Mouse (Mus musculus) forebrain, embryonic 13.5 days (tissue): ENCODE results near the gene Rem1. TPM values are rescaled to one million over a fixed set of nuclear protein-coding genes. Genes with fewer than 3 reads are reported as not detected.

Source experiments
- ATAC-seq: fragments of 200-750 bp; cut with Nextera tagmentation; 2 replicates; pipeline ENCODE4 v1.8.0; 2017
- H3K27ac ChIP-seq: fragments of 300-500 bp; sonication (generic); 2 replicates; pipeline ENCODE4 v1.5.1; 2015; ENCODE audit warnings: inconsistent platforms, mild to moderate bottlenecking, moderate library complexity
- H3K27me3 ChIP-seq: fragments of 300-500 bp; sonication (generic); 2 replicates; pipeline ENCODE4 v1.6.1; 2015; ENCODE audit warnings: mild to moderate bottlenecking, inconsistent platforms
- H3K36me3 ChIP-seq: fragments of 300-500 bp; sonication (generic); 2 replicates; pipeline ENCODE4 v1.6.1; 2015; ENCODE audit warnings: mild to moderate bottlenecking, inconsistent platforms; ENCODE audit not compliant: poor library complexity, severe bottlenecking
- H3K4me1 ChIP-seq: fragments of 300-500 bp; sonication (generic); 2 replicates; pipeline ENCODE4 v1.6.1; 2015; ENCODE audit warnings: inconsistent platforms
- H3K4me2 ChIP-seq: fragments of 300-500 bp; sonication (generic); 2 replicates; pipeline ENCODE4 v1.6.1; 2015; ENCODE audit warnings: inconsistent platforms, mild to moderate bottlenecking, moderate library complexity
- H3K4me3 ChIP-seq: fragments of 300-500 bp; sonication (generic); 2 replicates; pipeline ENCODE4 v1.5.1; 2015; ENCODE audit warnings: mild to moderate bottlenecking, inconsistent platforms
- H3K9ac ChIP-seq: fragments of 300-500 bp; sonication (generic); 2 replicates; pipeline ENCODE4 v1.6.1; 2015; ENCODE audit warnings: mild to moderate bottlenecking, inconsistent platforms
- H3K9me3 ChIP-seq: fragments of 300-500 bp; sonication (generic); replicated peaks from 2 replicates; pipeline ENCODE4 v1.6.1; 2016; ENCODE audit warnings: inconsistent platforms
- WGBS: fragments of 180-500 bp; shearing (Covaris S2); methylation state at CpG from one replicate; pipeline ENCODE4 v1.1.7; 2015; 5-methylcytosine and 5-hydroxymethylcytosine counted together
- polyA plus RNA-seq: library from polyadenylated mRNA; unstranded; fragments of >200 nt; fragmentation: Nextera tagmentation; extraction: Ambion mirVana; gene quantifications from 2 replicates; pipeline ENCODE4 v1.2.1, GENCODE M21; 2015

The Rem1 gene
- polyA plus RNA-seq, 1 experiment from 2014 or later: 0.19 TPM

DNA sequence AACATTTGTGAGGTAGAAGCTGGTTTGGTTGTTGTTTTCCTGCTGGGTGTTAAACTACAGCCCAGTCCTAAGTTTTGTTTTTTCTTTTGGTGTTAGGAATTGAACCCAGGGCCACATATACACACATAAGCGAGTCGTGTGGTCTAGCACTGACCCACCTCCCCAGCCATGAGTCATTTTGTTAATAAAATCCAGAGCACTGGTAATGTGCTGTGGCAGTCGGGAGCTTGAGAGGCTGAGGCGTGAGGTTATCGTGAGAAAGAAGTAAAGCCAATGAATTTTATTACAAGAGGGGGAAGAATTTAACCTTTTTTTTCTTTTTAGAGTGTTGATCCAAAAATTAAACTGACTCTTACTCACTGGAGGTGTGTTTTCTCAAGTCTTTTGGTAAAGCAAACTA, 56.3 kb downstream of the Rem1 start:
- Histone ChIP-seq H3K36me3 (peaks cover 98% of the 10 kb centered on the region), H3K4me1 (peaks cover 10% of the 10 kb centered on the region), H3K27ac (no peak overlapping the region), H3K9me3 (no peaks in the 10 kb centered on the region; the same call in 1 of the 2 replicates), H3K4me3 (no peak overlapping the region), H3K4me2 (no peak overlapping the region), H3K27me3 (no peaks in the 10 kb centered on the region), H3K9ac (no peak overlapping the region)
- no peak for ATAC-seq
- 96% methylated on average over 5 of the region's 5 CpGs for WGBS

Other genes with a start within 250 kb of the Rem1 start
- 15.8 and 17.6 TPM in 2 replicates for gene Sox12, start 228.9 kb upstream of the Rem1 start, polyA plus RNA-seq
- gene Zcchc3, start 211.9 kb upstream of the Rem1 start, polyA plus RNA-seq: 25.3 and 25.9 TPM in 2 replicates
- 1.6 and 2.6 TPM in 2 replicates for gene 6820408C15Rik, start 211.4 kb upstream of the Rem1 start, polyA plus RNA-seq
- gene Defb23, start 162.3 kb upstream of the Rem1 start, polyA plus RNA-seq: not detected in 2 replicates
- not detected in 2 replicates for gene Defb20, start 149.9 kb upstream of the Rem1 start, polyA plus RNA-seq
- gene Defb22, start 136.8 kb upstream of the Rem1 start, polyA plus RNA-seq: not detected in 2 replicates
- gene Defb26, start 115.3 kb upstream of the Rem1 start, polyA plus RNA-seq: not detected in 2 replicates
- gene Defb28, start 108.7 kb upstream of the Rem1 start, polyA plus RNA-seq: not detected in 2 replicates
- not detected in 2 replicates for gene Defb29, start 86.9 kb upstream of the Rem1 start, polyA plus RNA-seq
- not detected in 2 replicates for gene Gm17416, start 57.6 kb upstream of the Rem1 start, polyA plus RNA-seq
- not detected in 2 replicates for gene Defb21, start 54.2 kb upstream of the Rem1 start, polyA plus RNA-seq
- not detected in 2 replicates for gene Defb19, start 46.6 kb upstream of the Rem1 start, polyA plus RNA-seq
- not detected in 2 replicates for gene Defb45, start 27.6 kb upstream of the Rem1 start, polyA plus RNA-seq
- not detected in 2 replicates for gene Defb36, start 22.6 kb upstream of the Rem1 start, polyA plus RNA-seq
- gene Defb25, start 3.9 kb upstream of the Rem1 start, polyA plus RNA-seq: not detected in 2 replicates
- 131 and 142 TPM in 2 replicates for gene H13, start 42.5 kb downstream of the Rem1 start, polyA plus RNA-seq
- gene Mcts2, start 60.1 kb downstream of the Rem1 start, polyA plus RNA-seq: 40.0 and 42.2 TPM in 2 replicates
- 25.8 and 26.1 TPM in 2 replicates for gene Id1, start 109.3 kb downstream of the Rem1 start, polyA plus RNA-seq
- gene Cox4i2, start 127.2 kb downstream of the Rem1 start, polyA plus RNA-seq: 4.4 and 4.8 TPM in 2 replicates
- 155 and 164 TPM in 2 replicates for gene Bcl2l1, start 204.8 kb downstream of the Rem1 start, polyA plus RNA-seq
- 102 and 103 TPM in 2 replicates for gene Tpx2, start 221.0 kb downstream of the Rem1 start, polyA plus RNA-seq